ENCODE assay signal across 8 mouse cellular contexts in the genomic region with DNA sequence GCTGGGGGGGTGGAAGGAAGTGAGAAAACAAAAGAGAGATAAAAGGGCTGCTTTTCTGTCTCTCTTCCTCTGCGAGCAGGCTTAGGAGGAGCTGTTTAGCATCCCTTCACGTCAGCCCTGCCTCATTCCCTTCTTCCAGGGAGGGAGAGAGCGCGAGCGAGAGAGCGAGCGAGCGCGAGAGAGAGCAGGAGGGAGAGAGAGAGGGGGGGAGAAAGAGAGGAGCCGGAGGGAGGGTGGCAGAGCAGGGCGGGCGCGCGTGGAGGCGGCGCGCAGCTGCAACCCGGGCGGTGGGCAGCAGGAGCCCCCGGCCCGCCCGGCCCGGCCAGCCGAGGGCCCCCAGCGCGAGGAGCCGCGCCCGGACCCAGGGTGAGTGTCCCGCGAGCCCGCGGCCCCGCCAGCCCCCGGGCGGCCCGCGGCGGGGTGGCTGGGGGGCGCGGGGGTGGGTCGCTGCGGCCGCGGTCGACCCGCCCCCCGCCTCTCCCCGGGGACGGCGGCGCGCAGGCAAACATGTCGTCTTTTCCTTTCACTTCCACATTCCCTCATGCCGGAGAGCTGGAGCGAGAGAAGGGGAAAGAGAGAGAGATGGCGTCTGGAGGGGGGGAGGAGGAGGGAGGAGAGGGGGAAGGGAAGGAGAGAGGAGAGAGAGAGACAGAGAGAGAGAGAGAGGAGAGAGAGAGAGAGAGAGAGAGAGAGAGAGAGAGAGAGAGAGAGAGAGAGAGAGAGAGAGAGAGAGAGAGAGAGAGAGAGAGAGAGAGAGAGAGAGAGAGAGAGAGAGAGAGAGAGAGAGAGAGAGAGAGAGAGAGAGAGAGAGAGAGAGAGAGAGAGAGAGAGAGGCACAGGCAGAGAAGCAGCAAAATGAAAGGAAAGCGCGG. TPM values are rescaled to one million over a fixed set of nuclear protein-coding genes. Genes with fewer than 3 reads are reported as not detected.
DNase-seq lines count a peak whose midpoint lies in the region; ATAC-seq and TF ChIP-seq lines count a peak whose summit lies in the region.

No protein-coding gene starts in this region.

- WGBS in liver, embryonic 16.5 days (ENCODE audit: insufficient replicate concordance), result 0% methylated on average over 8 of the region's 59 CpGs
- 1% methylated on average over 52 of the region's 59 CpGs for WGBS in olfactory bulb, adult 2 months

- peaks cover 5% of the 10 kb centered on the region for H3K4me1 ChIP-seq in liver, embryonic 16.5 days (ENCODE audit: control insufficient read depth, low read depth, low read length)
- H3K4me1 ChIP-seq in olfactory bulb, adult 2 months (ENCODE audit: control insufficient read depth, insufficient read depth, low read length), result peaks cover 30% of the 10 kb centered on the region

- no peaks in the 10 kb centered on the region for H3K9me3 ChIP-seq in liver, embryonic 16.5 days (replicated peaks; ENCODE audit: control insufficient read depth, low read length)

- TF ChIP-seq POLR2A in olfactory bulb, adult 2 months (IDR thresholded peaks at IDR 0.05; ENCODE audit: insufficient read depth, low read depth, low read length), result peak; percentile 27; the same call in 1 of the 2 replicates

- peak overlapping the region; percentile 74 for H3K9ac ChIP-seq in liver, embryonic 16.5 days (ENCODE audit: low read depth, low read length)

- H3K36me3 ChIP-seq in liver, embryonic 16.5 days (ENCODE audit: control insufficient read depth, insufficient read depth), result no peaks in the 10 kb centered on the region

- H3K4me3 ChIP-seq in liver, embryonic 16.5 days (ENCODE audit: low read depth, low read length), result peak overlapping the region; percentile 72
- peak overlapping the region; percentile 57 for H3K4me3 ChIP-seq in olfactory bulb, adult 2 months (ENCODE audit: insufficient read depth, low read depth, low read length)

- peak; percentile 75 for DNase-seq in 416B (ENCODE audit: low read depth)
- DNase-seq in Muller cell, postnatal 12 days (ENCODE audit: inconsistent ontology term), result peak; percentile 89
- DNase-seq in embryo, embryonic 10.5 days (ENCODE audit: low spot score), result peak; percentile 78
- peak; percentile 60 to 65 for DNase-seq in heart, adult 9 months (ENCODE audit: low spot score in 2 of 2)
- peak; percentile 73 for DNase-seq in kidney, postnatal 10 days
- peak; percentile 49 for DNase-seq in urinary bladder, postnatal 14 days (ENCODE audit: low spot score)

- H3K27ac ChIP-seq in liver, embryonic 16.5 days (ENCODE audit: low read length), result peak overlapping the region; percentile 90
- H3K27ac ChIP-seq in olfactory bulb, adult 2 months (ENCODE audit: insufficient read depth, low read depth, low read length), result peak overlapping the region; percentile 19

- TF ChIP-seq CTCF in olfactory bulb, adult 2 months (IDR thresholded peaks at IDR 0.05; ENCODE audit: insufficient read depth, low read depth, low read length), result no peak

- peaks cover 22% of the 10 kb centered on the region for H3K27me3 ChIP-seq in liver, embryonic 16.5 days (ENCODE audit: control insufficient read depth, insufficient read depth, low read depth, low read length)

- ATAC-seq in liver, embryonic 16.5 days (ENCODE audit: low read depth), result no peak

- H3K4me2 ChIP-seq in liver, embryonic 16.5 days (ENCODE audit: low read depth, low read length), result peak overlapping the region; percentile 83

RNA-seq across cellular contexts. Expression of gene Zfp710, which starts 1.7 kb away (rescaled TPM):
- polyA plus RNA-seq in liver, embryonic 16.5 days (2015; fragmentation: Nextera tagmentation; extraction: Ambion mirVana), result 6.8 and 7.4 TPM in 2 replicates
- not detected in 2 replicates for polyA plus RNA-seq in olfactory bulb, adult 2 months (2012; ENCODE audit: insufficient read depth, insufficient read length, low replicate concordance, missing spikeins)
